Mouse (Mus musculus) C3H10T1/2 (cell line): ENCODE data around the gene Dnajb12. TPM values are rescaled to one million over a fixed set of nuclear protein-coding genes. Genes with fewer than 3 reads are reported as not detected.

Source experiments
- polyA plus RNA-seq, 2 experiments: library from polyadenylated mRNA; unstranded; fragments of >200 nt; fragmentation: generic; extraction: Trizol; gene quantifications; one replicate each; pipeline ENCODE4 v1.2.1; 2012; ENCODE audit warnings: missing spikeins in 2 of 2

Gene Dnajb12
- 10 to 100 TPM; 13.6 to 45.7 TPM for polyA plus RNA-seq

GRCm38 (mm10) chr10:59879255-59880028, at the start of gene Dnajb12:
Dnajb12 (plus strand) TSS chr10:59879556.

Other genes starting within 250 kb of the Dnajb12 start
- 10 to 100 TPM; 72.4 to 93.1 TPM for gene Micu1, start 177.1 kb upstream of the Dnajb12 start, polyA plus RNA-seq
- gene Ddit4, start 72.3 kb downstream of the Dnajb12 start, polyA plus RNA-seq: 100 to 1,000 TPM in 1 of 2 experiments, 10 to 100 TPM in 1; 28.6 to 121 TPM
- 10 to 100 TPM; 50.5 to 68.4 TPM for gene Ascc1, start 123.2 kb downstream of the Dnajb12 start, polyA plus RNA-seq
- gene Anapc16, start 123.6 kb downstream of the Dnajb12 start, polyA plus RNA-seq: 100 to 1,000 TPM in 1 of 2 experiments, 10 to 100 TPM in 1; 75.1 to 148 TPM
- under 1 TPM in 1 of 2 experiments, not detected in 1; 0.12 TPM for gene Spock2, start 226.7 kb downstream of the Dnajb12 start, polyA plus RNA-seq